Mouse (Mus musculus) embryonic facial prominence, embryonic 10.5 days (tissue): Measurements from ENCODE around the gene Crybg2. TPM values are rescaled to one million over a fixed set of nuclear protein-coding genes. Genes with fewer than 3 reads are reported as not detected.

ENCODE experiments used
- DNase-seq: peaks from one replicate; pipeline ENCODE4 v3.0.0-alpha.2; 2017; ENCODE audit warnings: low spot score
- H3K27ac ChIP-seq: fragments of 300-500 bp; sonication (generic); replicated peaks from 2 replicates; pipeline ENCODE4 v1.5.1; 2016; ENCODE audit warnings: mild to moderate bottlenecking
- H3K27me3 ChIP-seq: fragments of 300-500 bp; sonication (generic); replicated peaks from 2 replicates; pipeline ENCODE4 v1.6.1; 2016; ENCODE audit warnings: low read depth, mild to moderate bottlenecking; ENCODE audit not compliant: poor library complexity, severe bottlenecking
- H3K36me3 ChIP-seq: fragments of 300-500 bp; sonication (generic); replicated peaks from 2 replicates; pipeline ENCODE4 v1.6.1; 2016; ENCODE audit warnings: mild to moderate bottlenecking, moderate library complexity
- H3K4me1 ChIP-seq: fragments of 300-500 bp; sonication (generic); 2 replicates; pipeline ENCODE4 v1.6.1; 2016
- H3K4me3 ChIP-seq: fragments of 300-500 bp; sonication (generic); 2 replicates; pipeline ENCODE4 v1.5.1; 2016; ENCODE audit warnings: mild to moderate bottlenecking, moderate library complexity
- H3K9me3 ChIP-seq: fragments of 300-500 bp; sonication (generic); 2 replicates; pipeline ENCODE4 v1.6.1; 2016; ENCODE audit warnings: mild to moderate bottlenecking
- WGBS: fragments of 180-500 bp; shearing (Covaris S2); methylation state at CpG from one replicate; pipeline ENCODE4 v1.1.7; 2016; 5-methylcytosine and 5-hydroxymethylcytosine counted together
- polyA plus RNA-seq: library from polyadenylated mRNA; unstranded; fragments of >200 nt; fragmentation: Nextera tagmentation; extraction: Ambion mirVana; gene quantifications from 2 replicates; pipeline ENCODE4 v1.2.1, GENCODE M21; 2016

The Crybg2 gene
- polyA plus RNA-seq, 1 experiment from 2014 or later, result 7.1 TPM

DNA sequence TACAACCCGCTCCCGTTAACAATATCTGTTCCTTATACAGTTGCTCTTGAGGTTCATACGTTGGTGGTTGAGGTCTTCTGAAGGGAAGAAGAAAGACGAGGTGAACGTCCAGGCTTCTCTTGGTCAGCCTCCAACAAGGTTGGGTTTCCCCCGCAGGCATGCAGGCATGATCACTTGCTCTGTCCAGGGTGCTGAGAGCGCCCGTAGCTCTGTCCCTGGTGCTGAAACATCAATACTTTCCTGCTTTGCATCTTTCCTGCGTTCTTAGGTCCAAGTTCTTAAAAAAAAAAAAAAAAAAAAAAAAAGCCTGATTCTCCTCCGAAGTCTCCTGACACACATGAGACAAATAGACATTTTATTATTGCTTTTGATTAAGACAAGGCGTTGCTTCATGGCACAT lies 40.0 kb upstream of the Crybg2 start:
- peak; percentile 87 for DNase-seq
- Histone ChIP-seq H3K27me3 (no peaks in the 10 kb centered on the region), H3K9me3 (no peaks in the 10 kb centered on the region), H3K36me3 (no peaks in the 10 kb centered on the region), H3K4me1 (peaks cover 51% of the 10 kb centered on the region), H3K27ac (no peak overlapping the region), H3K4me3 (peak overlapping the region; percentile 69)
- WGBS, result 2% methylated on average over 11 of the region's 11 CpGs

DNA sequence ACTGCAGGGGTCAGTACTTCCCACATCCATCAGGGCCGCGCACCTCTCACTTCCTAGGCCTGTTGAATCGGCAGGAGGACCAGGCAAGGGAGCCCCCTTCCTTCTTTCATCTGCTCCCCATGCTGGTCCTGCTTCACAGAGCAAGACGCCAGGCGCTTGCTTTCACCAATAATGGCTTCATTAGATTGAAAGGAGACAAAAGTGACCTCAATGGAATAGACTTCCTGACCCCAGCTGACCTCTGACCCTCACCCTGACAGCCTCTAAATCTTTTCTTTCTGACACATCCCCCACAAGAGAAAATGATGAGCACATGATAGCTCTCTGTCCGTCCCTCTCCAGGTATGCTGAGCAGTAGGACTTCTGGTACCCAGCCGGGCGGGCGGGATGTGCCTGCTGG lies 34.8 kb upstream of the Crybg2 start:
- no peak overlapping the region for H3K4me3 ChIP-seq
- H3K36me3 ChIP-seq, result no peaks in the 10 kb centered on the region
- no peak for DNase-seq
- H3K4me1 ChIP-seq, result peaks cover 6% of the 10 kb centered on the region; the same call in 1 of the 2 replicates
- H3K27ac ChIP-seq, result no peak overlapping the region
- WGBS, result 23% methylated on average over 9 of the region's 9 CpGs
- no peaks in the 10 kb centered on the region for H3K27me3 ChIP-seq
- H3K9me3 ChIP-seq, result no peaks in the 10 kb centered on the region; the same call in 1 of the 2 replicates

DNA sequence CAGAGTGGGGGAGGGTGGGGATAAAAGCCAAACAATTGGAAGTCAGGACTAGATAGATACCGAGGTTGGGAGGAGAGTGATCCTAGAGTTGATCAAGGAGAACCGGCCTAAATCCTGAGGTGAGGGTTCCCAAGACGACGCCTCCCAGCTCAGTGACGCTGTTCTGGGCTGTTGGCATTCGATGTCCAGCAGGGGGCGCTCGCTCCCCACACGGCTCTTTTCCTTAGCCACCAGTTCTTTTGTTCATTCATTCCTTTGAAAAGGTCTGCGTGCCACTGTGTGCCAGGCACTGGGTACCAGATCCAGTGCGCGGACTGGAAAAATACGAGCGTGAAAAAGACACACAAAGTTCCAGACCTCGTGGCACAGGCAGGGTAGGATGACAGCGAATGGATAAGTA lies 24.7 kb upstream of the Crybg2 start:
- WGBS, result 5% methylated on average over 16 of the region's 16 CpGs
- Histone ChIP-seq H3K27ac (peak overlapping the region; percentile 44; the same call in 1 of the 2 replicates), H3K4me3 (peak overlapping the region; percentile 25; the same call in 1 of the 2 replicates), H3K4me1 (peaks cover 6% of the 10 kb centered on the region; the same call in 1 of the 2 replicates), H3K9me3 (no peaks in the 10 kb centered on the region; the same call in 1 of the 2 replicates), H3K27me3 (no peaks in the 10 kb centered on the region), H3K36me3 (no peaks in the 10 kb centered on the region)
- peak; percentile 90 for DNase-seq

DNA sequence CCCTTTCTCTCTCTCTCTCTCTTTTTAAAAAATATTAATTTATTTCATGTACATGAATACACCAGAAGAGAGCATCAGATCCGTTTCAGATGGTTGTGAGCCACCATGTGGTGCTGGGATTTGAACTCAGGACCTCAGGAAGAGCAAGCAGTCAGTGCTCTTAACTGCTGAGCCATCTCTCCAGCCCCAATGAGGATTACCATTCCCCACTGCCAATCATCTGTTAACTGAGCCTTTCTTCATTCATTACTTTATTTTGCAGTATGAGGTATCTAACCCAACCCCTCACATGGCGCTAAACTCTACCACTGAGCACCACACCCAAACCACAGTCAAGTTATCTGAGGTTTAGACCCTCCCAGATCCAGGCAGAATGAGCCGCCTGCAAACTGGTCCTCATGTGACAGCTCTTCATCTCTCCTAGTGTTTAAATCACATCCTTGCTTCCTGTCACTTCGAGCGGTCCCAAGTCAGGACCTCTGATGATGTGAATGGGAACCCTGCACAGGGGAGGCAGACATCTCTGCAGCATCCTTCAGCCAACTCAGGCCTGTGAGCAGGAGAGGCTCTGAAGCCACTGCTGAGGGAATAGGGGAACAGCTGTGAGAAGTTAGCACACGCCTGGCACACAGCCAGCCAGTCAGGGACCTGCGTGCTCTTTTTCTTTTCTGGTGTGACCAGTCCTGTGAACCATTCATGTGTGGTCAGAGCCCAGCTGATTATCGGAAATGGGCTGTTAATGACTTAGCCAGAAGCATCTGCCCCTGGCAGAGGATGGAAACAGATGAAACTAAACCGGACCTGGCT lies 19.1 kb upstream of the Crybg2 start:
- DNase-seq, result peak; percentile 31
- H3K27ac ChIP-seq, result no peak overlapping the region
- H3K4me1 ChIP-seq, result peaks cover 7% of the 10 kb centered on the region
- no peaks in the 10 kb centered on the region for H3K27me3 ChIP-seq
- no peaks in the 10 kb centered on the region for H3K36me3 ChIP-seq
- no peaks in the 10 kb centered on the region for H3K9me3 ChIP-seq
- no peak overlapping the region for H3K4me3 ChIP-seq
- WGBS, result 67% methylated on average over 9 of the region's 9 CpGs

DNA sequence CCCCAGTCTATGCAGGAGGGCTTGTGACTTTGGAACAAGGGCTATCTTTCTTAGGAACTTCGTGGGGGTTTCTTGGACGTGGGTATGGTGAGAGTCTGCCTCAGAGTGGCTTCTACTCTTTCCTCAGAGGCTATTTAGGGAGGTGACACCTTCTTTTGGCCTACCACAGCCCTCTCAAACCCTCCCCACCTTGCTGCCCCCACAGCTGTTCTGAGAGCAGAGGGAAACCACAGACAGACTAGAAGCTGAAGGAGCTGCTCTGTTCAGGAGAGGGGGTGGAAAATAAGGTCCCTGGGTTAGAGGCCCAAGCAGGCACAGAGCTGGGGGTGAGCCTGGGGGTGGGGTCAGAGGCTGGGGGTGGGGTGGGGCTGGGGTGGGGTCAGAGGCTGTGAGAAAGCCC lies 17.6 kb upstream of the Crybg2 start:
- Histone ChIP-seq H3K4me1 (peaks cover 7% of the 10 kb centered on the region), H3K9me3 (no peaks in the 10 kb centered on the region), H3K36me3 (no peaks in the 10 kb centered on the region), H3K27ac (no peak overlapping the region), H3K27me3 (no peaks in the 10 kb centered on the region), H3K4me3 (no peak overlapping the region)
- DNase-seq, result no peak
- 66% methylated on average over 2 of the region's 2 CpGs for WGBS

DNA sequence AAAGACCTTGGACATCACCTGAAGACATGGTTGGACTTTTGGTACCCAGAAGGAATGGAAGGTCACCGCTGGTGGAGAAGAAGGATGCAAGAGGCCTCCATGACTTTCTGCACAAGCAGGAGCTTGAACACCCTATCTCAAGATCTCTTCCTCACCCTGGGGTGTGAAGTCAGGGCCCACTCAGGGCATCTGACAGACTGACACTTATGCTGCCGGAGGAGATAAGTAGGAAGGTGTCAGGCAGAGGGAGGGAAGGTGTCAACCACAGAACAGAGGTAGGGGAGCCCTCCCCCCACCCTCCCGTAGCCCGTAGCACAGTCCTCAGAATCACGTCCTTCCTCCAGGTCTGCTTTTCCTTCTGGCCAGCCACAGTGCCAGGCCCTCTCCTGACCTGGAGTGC lies 13.0 kb upstream of the Crybg2 start:
- no peak overlapping the region for H3K27ac ChIP-seq
- no peaks in the 10 kb centered on the region for H3K36me3 ChIP-seq
- no peak overlapping the region for H3K4me3 ChIP-seq
- WGBS, result 86% methylated on average over 5 of the region's 5 CpGs
- H3K9me3 ChIP-seq, result no peaks in the 10 kb centered on the region
- H3K4me1 ChIP-seq, result peaks cover 10% of the 10 kb centered on the region
- DNase-seq, result no peak
- H3K27me3 ChIP-seq, result no peaks in the 10 kb centered on the region

DNA sequence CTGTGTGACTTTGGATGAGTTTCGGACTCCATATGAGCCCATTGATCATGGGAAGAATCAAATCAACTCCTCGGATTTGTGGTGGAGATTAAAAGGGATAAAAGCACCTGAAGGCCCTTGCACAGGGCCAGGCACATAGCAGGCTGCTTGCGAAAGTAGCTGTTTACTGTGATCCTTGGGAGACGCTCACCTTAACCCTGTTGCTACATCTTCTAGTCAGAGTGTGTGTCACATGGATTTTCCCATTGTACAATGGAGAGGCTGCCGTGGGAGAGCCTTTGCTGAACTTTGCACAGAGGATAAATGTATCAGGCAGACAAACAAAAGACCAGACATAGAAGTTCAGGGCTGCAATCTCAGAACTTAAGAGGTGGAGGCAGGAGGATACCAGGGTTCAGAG lies 8.7 kb upstream of the Crybg2 start:
- no peaks in the 10 kb centered on the region for H3K9me3 ChIP-seq
- no peak overlapping the region for H3K27ac ChIP-seq
- WGBS, result 86% methylated on average over 5 of the region's 5 CpGs
- H3K4me3 ChIP-seq, result no peak overlapping the region
- H3K36me3 ChIP-seq, result no peaks in the 10 kb centered on the region
- peaks cover 10% of the 10 kb centered on the region for H3K4me1 ChIP-seq
- H3K27me3 ChIP-seq, result no peaks in the 10 kb centered on the region
- DNase-seq, result no peak

DNA sequence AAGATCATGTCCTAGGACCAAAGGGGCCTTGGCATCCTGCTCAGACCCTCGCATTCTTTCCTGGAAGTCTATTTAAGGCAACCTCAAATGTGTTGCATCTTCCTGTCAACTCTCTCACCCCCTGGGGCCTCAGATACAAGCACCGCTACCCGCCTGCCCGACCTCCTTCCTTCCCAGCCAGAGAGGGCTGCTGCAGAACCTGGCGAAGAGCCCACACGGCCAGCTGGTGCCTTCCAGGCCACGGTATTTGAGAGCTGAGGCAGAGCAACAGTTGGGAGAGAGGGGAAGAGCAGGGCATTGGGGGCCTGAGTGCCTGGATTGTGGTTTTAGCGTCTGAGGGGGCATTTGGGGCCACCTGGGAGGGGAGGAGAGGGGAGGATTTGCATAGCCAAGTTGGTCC lies 8.1 kb upstream of the Crybg2 start:
- 41% methylated on average over 8 of the region's 8 CpGs for WGBS
- no peaks in the 10 kb centered on the region for H3K9me3 ChIP-seq
- H3K36me3 ChIP-seq, result no peaks in the 10 kb centered on the region
- DNase-seq, result no peak
- no peak overlapping the region for H3K4me3 ChIP-seq
- H3K27me3 ChIP-seq, result no peaks in the 10 kb centered on the region
- no peak overlapping the region for H3K27ac ChIP-seq
- H3K4me1 ChIP-seq, result peaks cover 10% of the 10 kb centered on the region

DNA sequence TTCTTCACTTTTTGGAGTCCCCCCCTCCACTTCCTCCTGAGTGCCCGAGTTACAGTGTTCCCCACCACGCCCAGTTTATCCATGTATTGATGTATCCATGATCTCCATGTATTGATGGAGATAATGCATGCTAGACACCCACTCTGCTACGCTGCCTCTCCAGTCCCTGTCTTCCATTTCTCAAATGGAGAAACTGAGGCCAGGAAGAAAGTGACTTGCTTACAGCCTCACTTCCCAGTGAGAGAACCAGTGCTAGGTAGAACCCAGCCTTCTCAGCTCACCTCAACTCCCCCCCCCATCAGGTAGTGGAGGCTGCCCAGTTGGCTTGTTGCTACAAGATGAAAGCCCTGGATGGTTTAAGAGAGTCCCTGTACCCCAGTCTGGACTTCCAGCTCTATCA lies 7.1 kb upstream of the Crybg2 start, which contains the start of gene Zfp683:
Gene Zfp683, plus strand, starts transcription at position 301 of the 400 bp plus-strand sequence.
- Histone ChIP-seq H3K27ac (no peak within 1 kb of the TSS), H3K4me1 (peaks cover 18% of the 10 kb centered on the region), H3K36me3 (no peaks in the 10 kb centered on the region), H3K27me3 (peaks cover 3% of the 10 kb centered on the region; the same call in 1 of the 2 replicates), H3K9me3 (no peaks in the 10 kb centered on the region), H3K4me3 (no peak within 1 kb of the TSS)
- WGBS, result 85% methylated on average over 3 of the region's 3 CpGs
- DNase-seq, result no peak

DNA sequence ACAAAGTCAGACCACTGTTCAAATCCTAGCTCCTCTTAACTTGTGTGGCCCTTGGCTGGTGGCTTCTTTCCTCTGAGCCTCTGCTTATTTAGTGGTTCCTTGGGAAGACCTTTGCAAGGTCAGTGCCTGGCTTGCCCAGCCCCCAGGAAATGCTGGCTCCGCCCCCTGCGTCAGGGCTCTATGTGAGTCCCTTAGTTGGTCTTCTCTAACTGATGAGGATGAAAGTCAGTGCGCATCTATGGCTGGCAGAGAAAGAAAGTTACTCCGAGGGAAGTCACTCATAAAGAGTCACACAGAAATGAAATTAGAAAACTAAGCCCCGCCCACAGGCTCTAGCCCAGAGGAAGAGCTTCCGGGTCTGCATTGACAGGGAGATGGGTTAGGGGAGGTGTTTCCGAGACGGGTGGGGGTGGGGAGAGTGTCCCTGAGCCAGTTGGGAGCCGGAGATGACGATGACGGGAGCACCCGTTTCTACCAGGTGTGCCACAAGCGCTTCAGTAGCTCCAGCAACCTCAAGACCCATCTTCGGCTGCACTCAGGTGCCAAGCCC lies 2.4 kb upstream of the Crybg2 start:
- no peak for DNase-seq
- 29% methylated on average over 14 of the region's 14 CpGs for WGBS

DNA sequence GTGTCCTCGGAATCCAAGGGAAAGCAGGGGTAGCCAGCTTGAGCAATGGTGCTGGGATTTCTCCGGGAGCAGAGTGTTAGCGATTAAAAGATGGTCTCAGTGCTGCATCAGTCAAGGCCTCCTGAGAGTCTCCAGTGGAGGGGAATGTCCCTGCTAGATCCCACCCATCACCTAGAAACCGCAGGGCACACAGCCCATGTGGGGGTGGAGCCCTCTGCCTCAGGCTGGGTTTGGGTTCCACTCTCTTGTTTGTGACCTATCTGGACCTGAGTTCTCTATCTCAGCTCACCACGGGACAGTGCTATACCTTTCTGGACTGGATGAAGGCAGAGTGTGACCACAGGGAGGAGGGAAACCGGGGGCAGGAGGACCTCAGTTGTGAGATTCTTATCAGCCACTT lies 1.7 kb upstream of the Crybg2 start:
- DNase-seq, result no peak
- Histone ChIP-seq H3K4me3 (no peak overlapping the region), H3K27ac (no peak overlapping the region), H3K27me3 (peaks cover 44% of the 10 kb centered on the region), H3K4me1 (peaks cover 20% of the 10 kb centered on the region), H3K9me3 (no peaks in the 10 kb centered on the region), H3K36me3 (no peaks in the 10 kb centered on the region)
- WGBS, result 87% methylated on average over 6 of the region's 6 CpGs

More for the DNA sequence above, 2.4 kb upstream of the Crybg2 start:
- Histone ChIP-seq H3K9me3 (no peaks in the 10 kb centered on the region), H3K36me3 (no peaks in the 10 kb centered on the region), H3K4me3 (peak overlapping the region; percentile 29), H3K27ac (no peak overlapping the region), H3K4me1 (peaks cover 20% of the 10 kb centered on the region), H3K27me3 (peaks cover 40% of the 10 kb centered on the region)

DNA sequence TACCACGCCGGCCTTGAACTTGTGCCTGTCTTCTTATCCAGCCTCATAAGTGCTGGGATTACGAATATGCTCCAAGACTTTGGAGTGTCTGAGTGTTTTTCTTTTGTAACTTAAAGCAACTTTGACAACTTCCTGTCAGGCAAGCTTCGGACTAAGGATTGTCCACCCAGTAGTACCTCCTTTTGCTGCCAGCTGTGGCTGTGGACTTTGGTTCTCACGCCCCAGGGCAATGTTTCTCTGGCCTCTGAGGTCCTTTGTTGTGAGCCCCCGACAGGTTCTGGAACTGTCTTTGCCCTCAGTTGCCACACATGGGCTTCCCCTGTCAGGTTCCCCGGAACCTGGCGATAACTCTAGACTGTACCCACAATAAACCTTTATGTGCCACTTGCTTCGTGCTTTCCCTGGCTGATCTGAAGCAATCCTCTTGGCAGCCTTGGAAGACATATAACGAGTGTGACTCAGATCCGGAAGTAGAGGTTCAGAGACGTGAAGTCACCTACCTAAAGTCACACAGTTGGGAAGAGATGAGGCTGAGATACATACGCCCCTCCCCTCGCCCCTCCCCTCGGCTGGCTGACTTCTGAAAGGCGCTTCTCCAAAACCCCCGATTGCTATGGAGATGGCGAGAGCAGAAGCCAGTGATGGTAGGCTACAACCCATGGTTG lies 683 bp downstream of the Crybg2 start:
- 61% methylated on average over 18 of the region's 18 CpGs for WGBS
- no peaks in the 10 kb centered on the region for H3K9me3 ChIP-seq
- H3K36me3 ChIP-seq, result no peaks in the 10 kb centered on the region
- no peak overlapping the region for H3K4me3 ChIP-seq
- no peak for DNase-seq
- peaks cover 27% of the 10 kb centered on the region for H3K4me1 ChIP-seq
- H3K27me3 ChIP-seq, result peaks cover 66% of the 10 kb centered on the region
- no peak overlapping the region for H3K27ac ChIP-seq
